Mouse (Mus musculus) MEL (cell line): ENCODE results near the gene Ppfibp1. TPM values are rescaled to one million over a fixed set of nuclear protein-coding genes. Genes with fewer than 3 reads are reported as not detected.

Experiments used
- DNase-seq: peaks from one replicate; pipeline ENCODE4 v3.0.0; 2011; ENCODE audit warnings: low read depth, low spot score
- H3K27ac ChIP-seq: 2 replicates; pipeline ENCODE4 v1.5.1; 2012; ENCODE audit warnings: low read depth, mild to moderate bottlenecking, control low read depth, low read length, moderate library complexity; ENCODE audit not compliant: control insufficient read depth
- H3K27me3 ChIP-seq, 2 experiments: fragments of 150-350 bp in 1 of 2; sonication (generic) in 1 of 2; 2 replicates each; pipeline ENCODE4 v1.6.1; 2012; ENCODE audit warnings: low read length in 2 of 2, mild to moderate bottlenecking in 2 of 2, improper control_type of control experiment in 1 of 2, moderate library complexity in 1 of 2; ENCODE audit not compliant: insufficient read depth in 2 of 2, control insufficient read depth in 1 of 2
- H3K36me3 ChIP-seq, 2 experiments: 2 replicates each; pipeline ENCODE4 v1.6.1; 2012 to 2014; ENCODE audit warnings: low read length in 2 of 2, improper control_type of control experiment in 1 of 2, inconsistent platforms in 1 of 2, mild to moderate bottlenecking in 1 of 2; ENCODE audit not compliant: insufficient read depth in 2 of 2, control insufficient read depth in 1 of 2
- H3K4me1 ChIP-seq, 2 experiments: fragments of 150-350 bp in 1 of 2; sonication (generic) in 1 of 2; 2 replicates each; pipeline ENCODE4 v1.6.1; 2012; ENCODE audit warnings: low read length in 2 of 2, improper control_type of control experiment in 1 of 2, mild to moderate bottlenecking in 1 of 2; ENCODE audit not compliant: insufficient read depth in 2 of 2, control insufficient read depth in 1 of 2
- H3K4me3 ChIP-seq, 2 experiments: fragments of 150-350 bp in 1 of 2; sonication (generic) in 1 of 2; 2 replicates each; pipeline ENCODE4 v1.5.1; 2012; ENCODE audit warnings: low read depth in 2 of 2, low read length in 2 of 2, mild to moderate bottlenecking in 2 of 2, moderate library complexity in 2 of 2, control low read depth in 1 of 2, improper control_type of control experiment in 1 of 2; ENCODE audit not compliant: control insufficient read depth in 1 of 2, insufficient read depth in 1 of 2
- H3K79me2 ChIP-seq: 2 replicates; pipeline ENCODE4 v1.6.1; 2012; ENCODE audit warnings: mild to moderate bottlenecking, low read length, moderate library complexity; ENCODE audit not compliant: control insufficient read depth, poor library complexity, insufficient read depth
- H3K9ac ChIP-seq: 2 replicates; pipeline ENCODE4 v1.6.1; 2012; ENCODE audit warnings: low read depth, mild to moderate bottlenecking, control low read depth, low read length, moderate library complexity; ENCODE audit not compliant: control insufficient read depth, poor library complexity, severe bottlenecking
- H3K9me3 ChIP-seq: fragments of 150-350 bp; sonication (generic); replicated peaks from 2 replicates; pipeline ENCODE4 v1.6.1; 2012; ENCODE audit warnings: mild to moderate bottlenecking, low read length, improper control_type of control experiment, moderate library complexity; ENCODE audit not compliant: insufficient read depth
- BHLHE40 ChIP-seq: IDR thresholded peaks from 2 replicates; pipeline ENCODE4 v1.6.1; 2012; ENCODE audit warnings: low read depth, mild to moderate bottlenecking, inconsistent platforms, low read length, improper control_type of control experiment, borderline replicate concordance
- CHD1 ChIP-seq: IDR thresholded peaks from 2 replicates; pipeline ENCODE4 v1.6.1; 2012; ENCODE audit warnings: low read depth, mild to moderate bottlenecking, inconsistent platforms, low read length, improper control_type of control experiment
- CHD2 ChIP-seq: IDR thresholded peaks from 2 replicates; pipeline ENCODE4 v1.6.1; 2011; ENCODE audit warnings: low read length, improper control_type of control experiment
- E2F4 ChIP-seq: IDR thresholded peaks from 2 replicates; pipeline ENCODE4 v1.6.1; 2011; ENCODE audit warnings: low read depth, low read length, improper control_type of control experiment, borderline replicate concordance
- ETS1 ChIP-seq: IDR thresholded peaks from 2 replicates; pipeline ENCODE4 v1.6.1; 2012; ENCODE audit warnings: low read depth, mild to moderate bottlenecking, inconsistent platforms, low read length, improper control_type of control experiment, moderate library complexity
- GABPA ChIP-seq: IDR thresholded peaks from 2 replicates; pipeline ENCODE4 v1.6.1; 2012; ENCODE audit warnings: low read depth, mild to moderate bottlenecking, inconsistent platforms, low read length, improper control_type of control experiment, moderate library complexity
- GATA1 ChIP-seq: IDR thresholded peaks from 2 replicates; pipeline ENCODE4 v1.6.1; 2011; ENCODE audit warnings: low read depth, low read length, improper control_type of control experiment
- HCFC1 ChIP-seq: IDR thresholded peaks from 2 replicates; pipeline ENCODE4 v1.6.1; 2012; ENCODE audit warnings: low read depth, mild to moderate bottlenecking, inconsistent platforms, low read length, improper control_type of control experiment, moderate library complexity
- JUND ChIP-seq: IDR thresholded peaks from 2 replicates; pipeline ENCODE4 v1.6.1; 2011; ENCODE audit warnings: low read depth, mild to moderate bottlenecking, improper control_type of control experiment, low read length
- MAZ ChIP-seq: IDR thresholded peaks from 2 replicates; pipeline ENCODE4 v1.6.1; 2012; ENCODE audit warnings: low read depth, mild to moderate bottlenecking, inconsistent platforms, low read length, improper control_type of control experiment
- MXI1 ChIP-seq: IDR thresholded peaks from 2 replicates; pipeline ENCODE4 v1.6.1; 2011; ENCODE audit warnings: mild to moderate bottlenecking, low read depth, low read length, improper control_type of control experiment
- MYC ChIP-seq: IDR thresholded peaks from 2 replicates; pipeline ENCODE4 v1.6.1; 2011; ENCODE audit warnings: low read depth, mild to moderate bottlenecking, low read length, improper control_type of control experiment, moderate library complexity
- NRF1 ChIP-seq: IDR thresholded peaks from 2 replicates; pipeline ENCODE4 v1.6.1; 2014; ENCODE audit warnings: low read depth, mild to moderate bottlenecking, inconsistent platforms, low read length, improper control_type of control experiment, moderate library complexity; ENCODE audit not compliant: poor library complexity, insufficient read depth, severe bottlenecking
- POLR2AphosphoS5 ChIP-seq: IDR thresholded peaks from 2 replicates; pipeline ENCODE4 v1.6.1; 2012; ENCODE audit warnings: low read depth, borderline replicate concordance, mild to moderate bottlenecking, inconsistent platforms, low read length, moderate library complexity, mixed read lengths
- RAD21 ChIP-seq: IDR thresholded peaks from 2 replicates; pipeline ENCODE4 v1.6.1; 2011; ENCODE audit warnings: mild to moderate bottlenecking, low read depth, low read length, improper control_type of control experiment
- RCOR1 ChIP-seq: IDR thresholded peaks from 2 replicates; pipeline ENCODE4 v1.6.1; 2012; ENCODE audit warnings: low read depth, mild to moderate bottlenecking, inconsistent platforms, low read length, improper control_type of control experiment
- SIN3A ChIP-seq: IDR thresholded peaks from 2 replicates; pipeline ENCODE4 v1.6.1; 2012; ENCODE audit warnings: low read length, improper control_type of control experiment, inconsistent platforms
- UBTF ChIP-seq: IDR thresholded peaks from 2 replicates; pipeline ENCODE4 v1.6.1; 2012; ENCODE audit warnings: low read depth, mild to moderate bottlenecking, inconsistent platforms, low read length, improper control_type of control experiment, moderate library complexity, borderline replicate concordance; ENCODE audit not compliant: insufficient read depth
- USF1 ChIP-seq: IDR thresholded peaks from 2 replicates; pipeline ENCODE4 v1.6.1; 2014; ENCODE audit warnings: low read depth, mild to moderate bottlenecking, inconsistent platforms, low read length, improper control_type of control experiment, moderate library complexity
- USF2 ChIP-seq, 2 experiments: IDR thresholded peaks; 2 replicates each; pipeline ENCODE4 v1.6.1; 2011 to 2012; ENCODE audit warnings: improper control_type of control experiment in 2 of 2, low read length in 2 of 2, borderline replicate concordance in 1 of 2, inconsistent platforms in 1 of 2, low read depth in 1 of 2, mild to moderate bottlenecking in 1 of 2; ENCODE audit not compliant: insufficient read depth in 1 of 2
- ZKSCAN1 ChIP-seq: IDR thresholded peaks from 2 replicates; pipeline ENCODE4 v1.6.1; 2012; ENCODE audit warnings: low read depth, mild to moderate bottlenecking, inconsistent platforms, low read length, improper control_type of control experiment, moderate library complexity
- ZMIZ1 ChIP-seq: IDR thresholded peaks from 2 replicates; pipeline ENCODE4 v1.6.1; 2012; ENCODE audit warnings: low read depth, mild to moderate bottlenecking, inconsistent platforms, low read length, improper control_type of control experiment, moderate library complexity
- ZNF384 ChIP-seq: IDR thresholded peaks from 2 replicates; pipeline ENCODE4 v1.6.1; 2012; ENCODE audit warnings: low read depth, mild to moderate bottlenecking, inconsistent platforms, low read length, improper control_type of control experiment
- polyA plus RNA-seq, 2 experiments: library from polyadenylated mRNA; stranded (reverse) in 1 of 2; unstranded in 1 of 2; fragments of >175 nt in 1 of 2; fragments of >200 nt in 1 of 2; gene quantifications; 2 replicates each; pipeline versions ENCODE4 v1.2.1 to v1.2.4; 2012; ENCODE audit warnings: low replicate concordance in 2 of 2, low read depth in 1 of 2; ENCODE audit not compliant: insufficient read length in 2 of 2, insufficient read depth in 1 of 2, missing spikeins in 1 of 2
- total RNA-seq: library from RNA; depleted of rRNA; stranded (reverse); fragments of 300-350 nt; gene quantifications from 2 replicates; pipeline ENCODE4 v1.2.3, GENCODE M21; 2012

Ppfibp1 gene
- total and polyA plus RNA-seq, 3 experiments: 12.2 to 14.6 TPM; not detected in 1

DNA sequence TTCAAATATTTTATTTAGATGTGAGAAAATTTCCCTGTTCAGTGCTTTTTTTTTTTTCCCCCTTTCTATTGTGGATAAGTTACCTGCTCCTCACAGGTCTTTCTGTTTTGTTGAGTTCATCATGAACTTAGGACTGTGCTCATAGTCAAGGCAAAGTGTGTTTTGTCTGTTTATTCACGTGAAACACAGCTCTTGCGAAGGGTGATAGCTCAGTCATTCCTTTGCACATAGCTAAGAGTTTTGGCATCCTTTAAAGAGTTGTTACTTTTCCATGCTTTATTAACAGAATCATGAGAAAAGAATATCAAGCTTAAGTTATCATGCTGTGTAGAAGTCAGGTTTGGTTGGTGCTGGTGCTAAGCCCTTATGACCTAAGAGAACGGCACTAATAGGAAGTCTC is 16.4 kb downstream of the Ppfibp1 start:
- H3K4me1 ChIP-seq: peaks cover 7% of the 10 kb centered on the region in 2 experiments

DNA sequence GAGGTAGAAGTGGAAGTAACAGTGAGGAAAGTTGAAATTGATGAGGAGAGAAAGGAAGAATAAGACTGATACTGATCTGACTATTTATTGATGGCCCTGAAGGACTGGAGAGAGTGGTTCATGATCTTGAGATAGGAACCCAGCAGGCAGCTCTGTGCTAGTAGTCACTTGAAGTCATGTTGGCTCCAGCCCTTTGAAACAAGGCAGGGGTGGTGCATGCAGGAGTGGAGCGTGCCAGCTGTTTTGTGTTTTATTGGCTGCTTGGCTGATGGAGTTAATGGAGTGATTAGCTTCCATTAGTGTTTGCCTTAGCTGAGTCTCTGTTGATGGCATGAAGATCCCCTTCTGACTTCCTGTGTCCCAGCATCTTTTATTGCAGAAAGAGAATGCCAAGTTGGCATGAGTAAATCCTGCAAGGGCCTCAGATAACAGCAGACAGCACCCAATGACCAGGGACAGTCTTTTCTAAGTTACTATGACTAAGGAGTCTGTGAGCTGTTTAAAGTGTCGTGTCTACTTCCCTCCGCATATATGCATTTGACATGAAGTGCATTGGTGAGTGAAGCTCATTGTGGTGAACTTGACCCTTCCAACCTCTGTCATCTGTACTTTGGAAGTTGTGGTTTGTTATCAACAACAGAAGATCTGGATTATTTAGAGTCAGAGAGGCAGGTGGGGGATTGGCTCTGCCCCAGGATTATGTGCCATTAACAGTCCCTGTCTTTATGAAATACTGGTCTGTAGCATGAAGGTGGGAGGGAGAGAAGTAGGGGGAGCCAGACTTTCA is 17.9 kb downstream of the Ppfibp1 start:
- H3K4me1 ChIP-seq: peaks cover 7% of the 10 kb centered on the region in 2 experiments
- H3K27me3 ChIP-seq: no peaks in the 10 kb centered on the region
- no peak overlapping the region for H3K9ac ChIP-seq
- H3K27ac ChIP-seq: no peak overlapping the region
- no peak for DNase-seq
- H3K36me3 ChIP-seq: peaks cover 0 to 11% of the 10 kb centered on the region in 2 experiments; a peak in 2 of 4 replicates
- H3K4me3 ChIP-seq: no peak overlapping the region
- H3K79me2 ChIP-seq: no peaks in the 10 kb centered on the region
- TF ChIP-seq CHD1 (no peak), ZMIZ1 (no peak), CHD2 (no peak), RCOR1 (no peak), USF1 (no peak), UBTF (no peak), USF2 (IDR thresholded peaks at IDR 0.05; ENCODE audit: borderline replicate concordance in 1 of 2, insufficient read depth in 1 of 2, low read depth in 1 of 2, low read length in 2 of 2) (no peak), POLR2AphosphoS5 (no peak), MAZ (no peak), E2F4 (no peak), BHLHE40 (no peak), GATA1 (no peak), MYC (no peak)
- no peaks in the 10 kb centered on the region for H3K9me3 ChIP-seq

More for the DNA sequence above, 16.4 kb downstream of the Ppfibp1 start:
- H3K4me3 ChIP-seq: no peak overlapping the region
- H3K79me2 ChIP-seq: no peaks in the 10 kb centered on the region
- H3K9me3 ChIP-seq: no peaks in the 10 kb centered on the region
- no peaks in the 10 kb centered on the region for H3K27me3 ChIP-seq
- no peak for DNase-seq
- TF ChIP-seq JUND (no peak), RAD21 (no peak), NRF1 (no peak), USF1 (no peak), CHD2 (no peak), ZKSCAN1 (no peak), ETS1 (no peak), HCFC1 (no peak), GABPA (no peak), GATA1 (no peak), POLR2AphosphoS5 (no peak), ZNF384 (no peak), MXI1 (no peak), UBTF (no peak), SIN3A (no peak), BHLHE40 (no peak), MYC (no peak)
- no peak overlapping the region for H3K9ac ChIP-seq
- H3K27ac ChIP-seq: no peak overlapping the region
- peaks cover 0 to 11% of the 10 kb centered on the region in 2 experiments; a peak in 2 of 4 replicates for H3K36me3 ChIP-seq
